Mouse (Mus musculus): Measurements from ENCODE around the gene Gm12569. TPM values are rescaled to one million over a fixed set of nuclear protein-coding genes. Genes with fewer than 3 reads are reported as not detected.

Gene Gm12569
- not detected in 2 replicates for polyA plus RNA-seq (2012; ENCODE audit: insufficient read depth, insufficient read length, low replicate concordance, missing spikeins)

DNA sequence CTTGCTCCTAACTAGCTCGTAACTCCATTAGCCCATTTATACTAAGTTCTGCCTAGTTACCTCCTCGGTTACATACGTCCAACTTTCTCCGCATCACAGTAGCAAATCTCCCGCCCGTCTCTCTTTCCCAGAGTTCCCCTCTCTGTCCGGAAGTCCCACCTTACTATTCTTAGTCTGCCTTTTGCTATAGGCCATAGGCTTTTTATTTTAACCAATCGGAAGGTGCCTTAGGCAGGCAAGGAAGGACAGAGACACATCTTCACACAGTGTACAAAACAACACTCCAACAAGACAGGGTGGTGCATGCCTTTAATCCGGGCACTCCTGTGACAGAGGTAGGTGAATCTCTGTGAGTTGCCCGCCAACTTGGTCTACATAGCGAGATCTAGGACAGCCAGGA, at the start of gene Gm12569:
Gm12569 (plus strand) TSS at position 166 of the 400 bp plus-strand sequence.
- 95% methylated on average over 11 of the region's 11 CpGs for WGBS
- no peaks in the 10 kb centered on the region for H3K4me1 ChIP-seq (ENCODE audit: control insufficient read depth, insufficient read depth, low read length)
- TF ChIP-seq CTCF (IDR thresholded peaks at IDR 0.05; ENCODE audit: insufficient read depth, low read depth, low read length), result no peak
- no peak for TF ChIP-seq POLR2A (IDR thresholded peaks at IDR 0.05; ENCODE audit: insufficient read depth, low read depth, low read length)

DNA sequence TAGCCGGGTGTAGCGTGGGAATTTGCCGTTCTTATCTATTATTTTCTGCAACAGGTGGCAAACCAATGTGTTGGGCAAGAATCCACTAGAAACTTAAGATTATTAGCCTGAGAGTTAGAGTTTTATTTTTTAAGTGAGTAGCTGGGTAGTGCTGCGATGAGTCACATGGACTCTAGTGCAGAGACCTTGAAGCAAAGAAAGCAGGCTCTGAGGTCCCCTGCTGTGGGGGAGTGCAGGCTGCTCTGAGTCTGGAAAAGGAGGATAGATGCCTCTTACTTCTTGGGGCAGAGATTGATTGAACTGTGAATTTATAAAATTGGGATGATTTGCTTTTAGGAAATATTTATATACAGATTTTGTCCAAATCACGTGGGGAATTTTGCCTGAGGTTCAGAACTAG, 17.5 kb upstream of the Gm12569 start:
- WGBS, result 76% methylated on average over 5 of the region's 5 CpGs
- H3K4me3 ChIP-seq (ENCODE audit: insufficient read depth, low read depth, low read length), result no peak overlapping the region
- H3K27ac ChIP-seq (ENCODE audit: insufficient read depth, low read depth, low read length), result no peak overlapping the region
- no peak for TF ChIP-seq POLR2A (IDR thresholded peaks at IDR 0.05; ENCODE audit: insufficient read depth, low read depth, low read length)
- TF ChIP-seq CTCF (IDR thresholded peaks at IDR 0.05; ENCODE audit: insufficient read depth, low read depth, low read length), result no peak
- H3K4me1 ChIP-seq (ENCODE audit: control insufficient read depth, insufficient read depth, low read length), result no peaks in the 10 kb centered on the region

More for the DNA sequence above, at the start of gene Gm12569:
- Histone ChIP-seq H3K4me3 (ENCODE audit: insufficient read depth, low read depth, low read length) (no peak within 1 kb of the TSS), H3K27ac (ENCODE audit: insufficient read depth, low read depth, low read length) (no peak within 1 kb of the TSS)

DNA sequence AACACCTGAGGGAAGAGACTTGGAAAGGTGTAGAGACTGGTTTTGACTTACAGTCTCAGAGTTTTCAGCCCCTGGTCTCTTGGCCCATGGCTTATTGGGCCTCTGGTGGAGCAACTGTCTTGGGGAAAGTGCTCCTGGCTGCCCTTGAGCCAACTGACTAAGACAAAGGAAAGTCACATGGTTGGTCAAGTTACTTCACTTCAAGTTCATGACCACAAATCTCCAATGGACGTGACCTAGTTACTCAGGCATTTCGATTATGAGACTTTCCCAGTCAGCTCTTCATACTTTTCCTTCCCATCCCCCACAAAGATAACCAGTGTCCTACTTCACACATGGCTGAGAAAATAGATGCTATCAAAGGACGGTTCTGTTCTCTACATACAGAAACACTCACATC, 12.5 kb upstream of the Gm12569 start:
- Histone ChIP-seq H3K4me3 (ENCODE audit: insufficient read depth, low read depth, low read length) (no peak overlapping the region), H3K27ac (ENCODE audit: insufficient read depth, low read depth, low read length) (no peak overlapping the region), H3K4me1 (ENCODE audit: control insufficient read depth, insufficient read depth, low read length) (peaks cover 2% of the 10 kb centered on the region; the same call in 1 of the 2 replicates)
- no peak for TF ChIP-seq CTCF (IDR thresholded peaks at IDR 0.05; ENCODE audit: insufficient read depth, low read depth, low read length)
- no peak for TF ChIP-seq POLR2A (IDR thresholded peaks at IDR 0.05; ENCODE audit: insufficient read depth, low read depth, low read length)
- 83% methylated on average over 3 of the region's 3 CpGs for WGBS

DNA sequence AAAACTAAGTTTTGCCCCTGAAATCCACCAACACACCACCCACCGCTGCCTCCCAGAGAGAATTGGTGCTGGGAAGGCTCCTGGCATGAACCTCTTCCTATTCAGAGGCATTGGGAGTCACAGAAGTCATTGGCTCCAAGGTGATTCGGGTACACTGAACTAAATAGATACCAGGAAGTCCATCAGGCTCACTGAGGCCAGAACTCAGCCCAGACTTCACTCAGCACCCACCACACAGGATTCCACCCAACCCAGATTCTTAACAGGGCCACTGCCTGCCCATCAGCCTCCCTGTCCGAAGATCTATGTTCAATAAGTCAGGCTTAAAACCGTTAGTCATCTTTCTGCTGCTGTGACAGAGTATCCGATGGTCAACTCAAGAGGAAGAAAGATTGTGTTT, 8.8 kb upstream of the Gm12569 start:
- Histone ChIP-seq H3K27ac (ENCODE audit: insufficient read depth, low read depth, low read length) (no peak overlapping the region), H3K4me3 (ENCODE audit: insufficient read depth, low read depth, low read length) (no peak overlapping the region), H3K4me1 (ENCODE audit: control insufficient read depth, insufficient read depth, low read length) (peaks cover 2% of the 10 kb centered on the region; the same call in 1 of the 2 replicates)
- TF ChIP-seq CTCF (IDR thresholded peaks at IDR 0.05; ENCODE audit: insufficient read depth, low read depth, low read length) (no peak), POLR2A (IDR thresholded peaks at IDR 0.05; ENCODE audit: insufficient read depth, low read depth, low read length) (no peak)
- WGBS, result 92% methylated on average over 5 of the region's 5 CpGs

DNA sequence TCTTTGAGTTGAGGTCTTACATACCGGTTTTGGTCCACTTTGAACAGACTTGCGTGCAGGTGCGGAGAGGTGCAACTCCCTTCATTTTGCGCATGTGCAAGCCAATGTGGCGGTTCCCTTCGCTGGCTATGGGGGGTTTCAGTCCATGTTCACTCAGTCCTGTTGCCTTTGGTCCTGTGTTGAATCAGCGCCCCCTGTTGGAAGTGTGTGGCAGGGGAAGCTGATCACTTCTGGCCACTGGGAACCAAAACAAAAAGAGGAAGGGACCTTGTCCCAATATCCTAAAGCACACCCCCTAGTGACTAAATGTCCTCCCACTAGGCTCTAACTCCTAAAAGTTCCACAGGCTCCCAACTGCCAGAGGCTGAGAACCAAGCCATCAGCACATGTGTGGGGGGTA, 6.3 kb upstream of the Gm12569 start:
- WGBS, result 88% methylated on average over 7 of the region's 7 CpGs
- H3K27ac ChIP-seq (ENCODE audit: insufficient read depth, low read depth, low read length), result no peak overlapping the region
- H3K4me1 ChIP-seq (ENCODE audit: control insufficient read depth, insufficient read depth, low read length), result no peaks in the 10 kb centered on the region
- TF ChIP-seq CTCF (IDR thresholded peaks at IDR 0.05; ENCODE audit: insufficient read depth, low read depth, low read length), result no peak
- TF ChIP-seq POLR2A (IDR thresholded peaks at IDR 0.05; ENCODE audit: insufficient read depth, low read depth, low read length), result no peak
- no peak overlapping the region for H3K4me3 ChIP-seq (ENCODE audit: insufficient read depth, low read depth, low read length)

DNA sequence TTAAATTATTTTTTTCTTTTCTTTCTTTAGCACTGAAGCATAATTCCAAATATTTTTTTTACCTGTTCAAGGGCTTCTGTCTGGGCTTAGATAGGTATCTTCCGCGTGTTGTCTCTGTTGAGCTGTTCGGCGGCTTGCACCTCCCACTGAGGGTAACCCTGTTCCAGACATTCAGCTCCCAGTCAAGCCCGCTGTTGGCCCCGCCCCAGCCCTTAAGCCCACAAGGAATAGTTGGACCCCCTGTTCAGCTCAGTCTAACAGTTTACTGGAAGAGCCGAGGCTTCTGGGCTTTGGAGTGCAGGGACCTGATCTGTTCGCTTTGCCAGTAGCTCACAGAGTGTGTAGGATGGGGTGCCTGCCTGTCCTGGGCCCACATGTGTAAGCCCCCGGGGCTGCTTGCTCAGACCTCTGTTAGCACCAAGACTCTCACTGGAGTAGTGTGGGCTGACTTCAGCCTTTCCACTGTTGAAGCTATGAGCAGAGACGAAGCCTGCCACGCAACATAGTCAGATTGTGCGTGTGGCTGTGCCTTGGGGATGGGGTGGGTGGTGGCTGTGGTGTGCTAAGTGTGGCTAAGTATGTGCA, 785 bp upstream of the Gm12569 start:
- H3K4me1 ChIP-seq (ENCODE audit: control insufficient read depth, insufficient read depth, low read length), result no peaks in the 10 kb centered on the region
- H3K27ac ChIP-seq (ENCODE audit: insufficient read depth, low read depth, low read length), result no peak overlapping the region
- TF ChIP-seq POLR2A (IDR thresholded peaks at IDR 0.05; ENCODE audit: insufficient read depth, low read depth, low read length) (no peak), CTCF (IDR thresholded peaks at IDR 0.05; ENCODE audit: insufficient read depth, low read depth, low read length) (no peak)
- no peak overlapping the region for H3K4me3 ChIP-seq (ENCODE audit: insufficient read depth, low read depth, low read length)
- 78% methylated on average over 12 of the region's 12 CpGs for WGBS

DNA sequence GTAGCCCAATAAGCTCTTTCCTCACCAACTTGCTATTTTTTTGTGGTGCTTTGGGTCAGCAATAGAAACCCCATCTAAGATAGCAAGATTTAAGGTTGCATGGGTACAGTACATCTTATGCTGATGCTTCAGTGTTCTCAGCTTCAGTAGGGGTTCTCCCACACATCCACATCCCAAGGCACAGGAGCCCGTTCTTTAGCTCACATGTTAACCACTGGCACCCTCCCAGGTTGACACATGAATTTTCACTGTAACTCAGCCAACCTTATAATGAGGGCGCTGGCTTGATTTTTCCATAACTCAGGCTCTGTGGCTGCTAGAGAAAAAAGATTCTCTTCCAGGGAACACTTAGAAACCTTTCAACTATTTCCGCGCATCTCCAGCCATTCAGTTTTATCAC, 6.8 kb downstream of the Gm12569 start:
- Histone ChIP-seq H3K4me1 (ENCODE audit: control insufficient read depth, insufficient read depth, low read length) (no peaks in the 10 kb centered on the region), H3K4me3 (ENCODE audit: insufficient read depth, low read depth, low read length) (no peak overlapping the region), H3K27ac (ENCODE audit: insufficient read depth, low read depth, low read length) (no peak overlapping the region)
- WGBS, result 69% methylated on average over 4 of the region's 4 CpGs
- no peak for TF ChIP-seq CTCF (IDR thresholded peaks at IDR 0.05; ENCODE audit: insufficient read depth, low read depth, low read length)
- TF ChIP-seq POLR2A (IDR thresholded peaks at IDR 0.05; ENCODE audit: insufficient read depth, low read depth, low read length), result no peak

DNA sequence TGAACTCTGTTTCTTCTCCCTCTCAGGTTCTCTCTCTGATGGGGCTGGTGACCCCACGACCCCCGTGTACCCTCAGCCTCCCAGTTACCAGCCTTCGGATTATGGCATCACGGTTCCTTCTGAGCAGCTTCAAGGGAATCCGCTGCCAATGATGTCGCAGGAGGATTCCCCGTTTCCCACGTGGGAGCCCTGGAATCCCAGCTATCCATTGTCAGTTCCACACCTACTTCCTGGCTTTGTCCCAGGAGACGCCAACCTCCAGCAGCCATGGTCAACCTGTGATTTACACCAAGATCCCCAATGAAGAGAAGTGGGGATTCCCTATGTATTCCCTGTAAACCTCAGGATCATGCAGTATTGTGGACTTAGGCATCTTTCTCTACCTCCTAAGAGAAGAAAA, 14.4 kb downstream of the Gm12569 start:
- 87% methylated on average over 9 of the region's 9 CpGs for WGBS

DNA sequence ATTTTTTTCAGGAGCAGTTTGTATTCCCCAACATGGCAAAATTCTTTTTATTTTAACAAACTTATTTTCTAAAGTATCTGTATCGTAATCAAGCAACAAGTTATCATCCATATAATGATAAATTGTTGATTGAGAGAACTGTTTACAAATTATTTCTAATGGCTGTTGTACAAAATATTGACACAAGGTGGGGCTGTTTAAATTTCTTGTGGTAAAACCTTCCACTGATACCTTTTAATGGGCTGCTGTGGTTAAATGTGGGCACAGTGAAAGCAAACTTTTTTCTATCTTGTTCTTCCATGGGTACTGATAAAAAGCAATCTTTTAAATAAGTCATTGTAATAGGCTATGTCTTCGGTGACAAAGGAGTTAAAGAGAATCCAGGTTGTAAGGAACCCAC, 22.6 kb downstream of the Gm12569 start:
- Histone ChIP-seq H3K27ac (ENCODE audit: insufficient read depth, low read depth, low read length) (no peak overlapping the region), H3K4me3 (ENCODE audit: insufficient read depth, low read depth, low read length) (no peak overlapping the region), H3K4me1 (ENCODE audit: control insufficient read depth, insufficient read depth, low read length) (no peaks in the 10 kb centered on the region)
- 88% methylated on average over 2 of the region's 2 CpGs for WGBS
- TF ChIP-seq CTCF (IDR thresholded peaks at IDR 0.05; ENCODE audit: insufficient read depth, low read depth, low read length), result no peak
- TF ChIP-seq POLR2A (IDR thresholded peaks at IDR 0.05; ENCODE audit: insufficient read depth, low read depth, low read length), result no peak

More for the DNA sequence above, 14.4 kb downstream of the Gm12569 start:
- TF ChIP-seq CTCF (IDR thresholded peaks at IDR 0.05; ENCODE audit: insufficient read depth, low read depth, low read length) (no peak), POLR2A (IDR thresholded peaks at IDR 0.05; ENCODE audit: insufficient read depth, low read depth, low read length) (no peak)
- Histone ChIP-seq H3K4me1 (ENCODE audit: control insufficient read depth, insufficient read depth, low read length) (no peaks in the 10 kb centered on the region), H3K4me3 (ENCODE audit: insufficient read depth, low read depth, low read length) (no peak overlapping the region), H3K27ac (ENCODE audit: insufficient read depth, low read depth, low read length) (no peak overlapping the region)
